Mouse (Mus musculus) lung, postnatal 0 days (tissue): Measurements from ENCODE around the gene Snta1.

Experiments
- CTCF ChIP-seq: IDR thresholded peaks from 2 replicates; pipeline ENCODE4 v1.5.1; 2016; ENCODE audit warnings: antibody characterized with exemption, mild to moderate bottlenecking
- EP300 ChIP-seq: IDR thresholded peaks from 2 replicates; pipeline ENCODE4 v1.6.1; 2016; ENCODE audit warnings: antibody characterized with exemption, mild to moderate bottlenecking, control low read depth

GRCm38 (mm10) chr2:154455776-154456175, 47.9 kb upstream of the Snta1 start:
- TF ChIP-seq EP300 (no peak), CTCF (no peak)
